Comparison of ENCODE assay signal across 28 mouse cellular contexts in the genomic region with DNA sequence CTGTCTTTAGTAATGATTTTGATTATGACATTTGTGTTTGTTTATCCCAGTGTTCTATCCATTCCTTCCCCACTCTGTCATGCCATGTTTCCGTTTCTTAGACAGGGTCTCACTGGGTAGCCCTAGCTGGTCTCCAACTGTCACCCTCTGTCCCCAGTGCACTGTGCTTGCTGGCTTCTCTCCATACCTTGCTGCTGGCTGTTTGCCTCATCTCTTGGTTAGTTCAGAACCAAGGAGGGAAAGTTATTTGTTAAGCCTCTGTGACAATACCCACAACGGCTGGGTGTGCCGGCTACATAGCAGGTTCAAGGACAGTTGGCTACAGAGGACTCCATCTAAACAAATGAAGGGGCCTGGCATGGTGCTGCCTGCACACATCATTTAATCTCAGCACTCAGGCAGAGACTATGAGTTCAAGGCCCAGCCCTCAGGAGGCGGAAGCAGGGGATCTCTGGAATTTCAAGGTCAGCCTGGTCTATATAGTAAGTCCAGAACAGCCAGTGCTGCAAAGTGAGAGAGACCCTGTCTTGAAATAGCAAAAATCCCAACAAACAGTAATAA. TPM values are rescaled to one million over a fixed set of nuclear protein-coding genes. Genes with fewer than 3 reads are reported as not detected.
A peak's percentile ranks its signal among the peaks of the same experiment; 100 is the strongest.
DNase-seq lines count a peak whose midpoint lies in the region; ATAC-seq and TF ChIP-seq lines count a peak whose summit lies in the region.
"Had no signal": no experiment of that assay in that cellular context is flagged by ENCODE, and none has a peak within 500 bp of the region (broad histone marks: within the 10 kb centered on the region; RNA-seq: fewer than 3 reads in every experiment).

No protein-coding gene starts in this region.

- H3K9ac ChIP-seq in heart, embryonic 11.5 days (ENCODE audit: low read depth, low read length), result 0 out of 2 replicates have a peak overlapping the region, but pooled peaks have one; percentile 10
- no peak overlapping the region for H3K9ac ChIP-seq in heart, embryonic 12.5 days
- H3K9ac ChIP-seq in ES-E14 (ENCODE audit: insufficient read depth, low read depth, low read length, poor library complexity, severe bottlenecking), result no peak overlapping the region
- H3K9ac ChIP-seq: embryonic facial prominence, embryonic 13.5 days; hindbrain, embryonic 12.5 days; liver, embryonic 14.5 days; midbrain, embryonic 13.5 days had no signal

- no peaks in the 10 kb centered on the region for H3K9me3 ChIP-seq in heart, embryonic 11.5 days (replicated peaks; ENCODE audit: control insufficient read depth, low read length)
- peaks cover 6% of the 10 kb centered on the region; the same call in 1 of the 2 replicates for H3K9me3 ChIP-seq in heart, embryonic 12.5 days (replicated peaks)
- no peaks in the 10 kb centered on the region for H3K9me3 ChIP-seq in ES-E14 (ENCODE audit: control insufficient read depth, insufficient read depth, low read depth, low read length)
- H3K9me3 ChIP-seq: embryonic facial prominence, embryonic 13.5 days; hindbrain, embryonic 12.5 days; midbrain, embryonic 13.5 days had no signal

- 87% methylated on average over 4 of the region's 4 CpGs for WGBS in heart, embryonic 11.5 days (ENCODE audit: insufficient replicate concordance)
- 82% methylated on average over 4 of the region's 4 CpGs for WGBS in heart, embryonic 12.5 days

- H3K27ac ChIP-seq in heart, embryonic 11.5 days (ENCODE audit: low read depth, low read length), result no peak overlapping the region
- H3K27ac ChIP-seq in heart, embryonic 12.5 days (ENCODE audit: poor library complexity, severe bottlenecking), result no peak overlapping the region
- H3K27ac ChIP-seq in ES-E14 (ENCODE audit: insufficient read depth, low read depth, low read length, poor library complexity, severe bottlenecking), result peak overlapping the region; percentile 9; the same call in 1 of the 2 replicates
- H3K27ac ChIP-seq: embryonic facial prominence, embryonic 13.5 days; hindbrain, embryonic 12.5 days; kidney, postnatal 0 days; liver, embryonic 14.5 days; macrophage; midbrain, embryonic 13.5 days had no signal

- no peaks in the 10 kb centered on the region for H3K27me3 ChIP-seq in heart, embryonic 11.5 days (ENCODE audit: control insufficient read depth, insufficient read depth, low read length)
- H3K27me3 ChIP-seq in heart, embryonic 12.5 days (replicated peaks), result no peaks in the 10 kb centered on the region
- H3K27me3 ChIP-seq: embryonic facial prominence, embryonic 13.5 days; hindbrain, embryonic 12.5 days; midbrain, embryonic 13.5 days had no signal

- no peak overlapping the region for H3K4me3 ChIP-seq in heart, embryonic 11.5 days (ENCODE audit: low read depth, low read length)
- H3K4me3 ChIP-seq in heart, embryonic 12.5 days, result no peak overlapping the region
- H3K4me3 ChIP-seq in ES-E14 (ENCODE audit: insufficient read depth in 1 of 2, low read depth in 1 of 2, low read length in 2 of 2, poor library complexity in 1 of 2, severe bottlenecking in 1 of 2), result no peak overlapping the region
- H3K4me3 ChIP-seq: embryonic facial prominence, embryonic 13.5 days; forebrain, embryonic 10.5 days; hindbrain, embryonic 12.5 days; midbrain, embryonic 13.5 days had no signal

- H3K4me1 ChIP-seq in heart, embryonic 11.5 days (ENCODE audit: control insufficient read depth, insufficient read depth, low read length), result peaks cover 21% of the 10 kb centered on the region
- H3K4me1 ChIP-seq in heart, embryonic 12.5 days (replicated peaks), result peaks cover 31% of the 10 kb centered on the region
- H3K4me1 ChIP-seq in ES-E14 (ENCODE audit: control insufficient read depth in 2 of 2, insufficient read depth in 2 of 2, low read length in 2 of 2, poor library complexity in 1 of 2), result peaks cover 13 to 16% of the 10 kb centered on the region in 2 experiments

- 0 out of 2 replicates have a peak, but pooled peaks cover 2% of the 10 kb centered on the region for H3K36me3 ChIP-seq in heart, embryonic 11.5 days (ENCODE audit: control insufficient read depth, insufficient read depth, low read length)
- H3K36me3 ChIP-seq in heart, embryonic 12.5 days, result no peaks in the 10 kb centered on the region
- no peaks in the 10 kb centered on the region for H3K36me3 ChIP-seq in ES-E14 (ENCODE audit: control insufficient read depth, insufficient read depth, low read length, poor library complexity, severe bottlenecking)
- H3K36me3 ChIP-seq: embryonic facial prominence, embryonic 13.5 days; hindbrain, embryonic 12.5 days; midbrain, embryonic 13.5 days had no signal

- no peak overlapping the region for H3K4me2 ChIP-seq in heart, embryonic 11.5 days
- H3K4me2 ChIP-seq in heart, embryonic 12.5 days, result no peak overlapping the region
- H3K4me2 ChIP-seq: embryonic facial prominence, embryonic 13.5 days; hindbrain, embryonic 12.5 days; midbrain, embryonic 13.5 days had no signal

- ATAC-seq in heart, embryonic 11.5 days (replicated peaks; ENCODE audit: insufficient number of reproducible peaks, low FRiP score, low TSS enrichment), result no peak
- ATAC-seq in heart, embryonic 12.5 days (ENCODE audit: insufficient number of reproducible peaks, low FRiP score), result no peak
- ATAC-seq: forebrain, embryonic 16.5 days; intestine, embryonic 16.5 days; midbrain, embryonic 13.5 days had no signal

- in situ Hi-C loops in ES-E14 (cut with MboI; ENCODE audit: low sequenced_read_pairs in 2 of 2, unreplicated experiment in 2 of 2), result no loop called here

- peak; percentile 38 to 39 for DNase-seq in adrenal gland, postnatal 36 days
- DNase-seq in adrenal gland, adult 2 months, result no peak
- DNase-seq in ES-E14 (ENCODE audit: low read depth, low spot score), result peak; percentile 48
- DNase-seq in urinary bladder, postnatal 4 days (ENCODE audit: low spot score in 2 of 2), result no peak
- no peak for DNase-seq in urinary bladder, postnatal 10 days (ENCODE audit: low spot score)
- DNase-seq: cerebellum, adult 18-20 months; gastrocnemius, postnatal 14 days; kidney, adult 8-10 months; kidney, postnatal 4 days; liver; lung, adult 2 months; lung, postnatal 10 days; right cerebral cortex, postnatal 14 days; thymus, postnatal 14 days had no signal

TF ChIP-seq in ES-E14, 5 proteins besides CTCF, POLR2A, EP300 and RAD21:
- TF ChIP-seq HCFC1 (IDR thresholded peaks at IDR 0.05; ENCODE audit: borderline replicate concordance, insufficient read depth, low read length) (no peak), CHD2 (IDR thresholded peaks at IDR 0.05; ENCODE audit: low read depth, low read length) (no peak), MAFK (IDR thresholded peaks at IDR 0.05; ENCODE audit: insufficient read depth, low read depth, low read length) (no peak), ZC3H11A (IDR thresholded peaks at IDR 0.05; ENCODE audit: borderline replicate concordance, low read depth, low read length) (no peak), ZNF384 (IDR thresholded peaks at IDR 0.05; ENCODE audit: low read depth, low read length) (no peak)

RNA-seq across cellular contexts. Expression of a gene that starts 55.8 kb away (rescaled TPM):
- total RNA-seq in adrenal gland, postnatal 36 days (2021), result 1 to 10 TPM in 1 of 2 experiments, under 1 TPM in 1; 0.99 to 2.8 TPM
- total RNA-seq in adrenal gland, adult 2 months (2021), result 1 to 10 TPM; 1.8 to 5.0 TPM
- polyA plus RNA-seq in adrenal gland, adult 2 months (2012; rRNA removed), result 2.8 and 3.6 TPM in 2 replicates
- polyA plus RNA-seq in heart, embryonic 11.5 days (2014; fragmentation: Nextera tagmentation; extraction: Ambion mirVana), result 1.2 and 1.6 TPM in 2 replicates
- polyA plus RNA-seq in heart, embryonic 12.5 days (2016; fragmentation: Nextera tagmentation; extraction: Ambion mirVana), result 1.0 and 2.2 TPM in 2 replicates
- total RNA-seq in ES-E14 (2012; rRNA removed), result 1.9 and 2.6 TPM in 2 replicates
- total RNA-seq: common myeloid progenitor, adult 5-6 weeks; granulocyte monocyte progenitor cell, adult 5-6 weeks; monocyte, adult 5-6 weeks had no signal
- polyA plus RNA-seq: liver, embryonic 14.5 days; macrophage had no signal

RNA-seq across cellular contexts. Expression of a gene that starts 59.9 kb away (rescaled TPM):
- 10 to 100 TPM; 49.6 to 52.2 TPM for total RNA-seq in adrenal gland, postnatal 36 days (2021)
- 10 to 100 TPM; 33.5 to 45.4 TPM for total RNA-seq in adrenal gland, adult 2 months (2021)
- 69.9 and 77.1 TPM in 2 replicates for polyA plus RNA-seq in adrenal gland, adult 2 months (2012; rRNA removed)
- polyA plus RNA-seq in heart, embryonic 11.5 days (2014; fragmentation: Nextera tagmentation; extraction: Ambion mirVana), result 82.6 and 87.5 TPM in 2 replicates
- polyA plus RNA-seq in heart, embryonic 12.5 days (2016; fragmentation: Nextera tagmentation; extraction: Ambion mirVana), result 77.2 and 78.8 TPM in 2 replicates
- total RNA-seq in ES-E14 (2012; rRNA removed), result 47.3 and 55.2 TPM in 2 replicates

Comparison
In these comparisons a context has a peak if more than half of its experiments do, and no peak if none do; other contexts are left out.
1. DNase-seq: peak in adrenal gland, postnatal 36 days (2 of 2) and ES-E14 (single experiment); none in adrenal gland, adult 2 months (single experiment), urinary bladder, postnatal 4 days (0 of 2) and urinary bladder, postnatal 10 days (single experiment).